Mouse (Mus musculus): ENCODE measurements around the gene B3galt1.

Gene B3galt1

GRCm38 (mm10) chr2:68040752-68041151 is 475.1 kb downstream of the B3galt1 start:
- no peak for DNase-seq (ENCODE audit: extremely low spot score, low spot score)

DNA sequence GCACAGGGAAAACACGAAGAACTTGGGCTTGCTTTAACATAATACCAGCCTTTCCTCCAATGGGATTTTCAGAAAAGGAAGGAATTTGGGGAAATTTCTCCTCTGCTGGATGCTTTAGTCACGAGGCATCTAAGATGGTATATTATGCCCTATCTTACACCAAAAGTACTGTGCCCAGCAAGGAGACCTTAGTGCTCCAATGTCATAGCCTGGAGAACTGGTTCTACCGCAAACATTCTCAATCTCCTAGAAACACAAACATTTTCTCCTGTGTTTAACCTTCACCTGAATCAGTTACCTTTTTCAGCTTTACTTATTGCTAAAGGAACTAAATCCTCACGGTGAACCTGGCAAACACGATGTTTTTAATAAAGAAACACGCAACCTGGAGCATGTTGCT is 486.8 kb downstream of the B3galt1 start:
- DNase-seq (ENCODE audit: extremely low spot score, low spot score): no peak

GRCm38 (mm10) chr2:68053243-68053642 is 487.6 kb downstream of the B3galt1 start:
- DNase-seq (ENCODE audit: extremely low spot score, low spot score): no peak

- DNase-seq (ENCODE audit: extremely low spot score, low spot score): no peak
Observed at GRCm38 (mm10) chr2:68061341-68061740, 495.7 kb downstream of the B3galt1 start.

- no peak for DNase-seq (ENCODE audit: extremely low spot score, low spot score)
Observed at GRCm38 (mm10) chr2:68079426-68080360, 514.0 kb downstream of the B3galt1 start.

DNA sequence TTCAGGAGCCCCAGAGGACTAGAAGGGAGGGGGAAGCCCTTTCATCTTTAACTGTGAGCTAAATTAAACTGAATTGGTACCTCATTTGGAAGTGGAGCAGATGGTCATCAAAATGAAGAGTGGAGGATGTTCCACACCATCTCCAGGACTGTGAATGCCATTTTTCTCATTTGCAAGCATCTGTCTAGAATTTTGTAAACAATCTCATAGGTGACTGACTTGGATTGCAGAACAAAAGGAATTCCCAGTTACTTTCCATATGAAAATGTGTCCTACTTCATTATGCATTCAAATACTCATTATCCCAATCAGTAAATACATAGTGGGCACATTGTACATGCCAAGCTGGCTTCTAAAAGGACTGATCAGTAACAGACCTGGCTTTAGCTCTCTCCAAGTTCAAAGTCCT is 515.2 kb downstream of the B3galt1 start:
- no peak for DNase-seq (ENCODE audit: extremely low spot score, low spot score)

DNA sequence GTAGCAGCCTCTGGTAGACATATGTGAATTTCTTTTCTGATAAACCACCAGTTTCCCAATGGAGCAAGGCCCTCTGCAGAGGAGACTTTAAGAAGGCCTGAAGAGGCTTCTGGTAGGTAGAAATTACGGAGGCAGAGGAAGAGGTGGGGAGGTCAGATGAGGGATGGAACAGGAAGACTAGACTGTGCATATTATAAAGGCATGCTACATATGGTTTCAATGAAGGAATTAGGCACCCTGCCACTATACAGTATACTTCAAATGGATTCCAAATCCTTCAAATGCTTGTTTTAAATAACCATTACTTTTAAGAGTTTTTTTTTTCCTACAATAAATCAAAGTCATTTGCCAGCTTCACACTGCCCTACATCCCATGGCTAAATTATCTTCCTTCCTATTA is 518.8 kb downstream of the B3galt1 start:
- no peak for DNase-seq (ENCODE audit: extremely low spot score, low spot score)

- no peak for DNase-seq (ENCODE audit: extremely low spot score, low spot score)
Observed at GRCm38 (mm10) chr2:68086101-68086500, 520.4 kb downstream of the B3galt1 start.

DNA sequence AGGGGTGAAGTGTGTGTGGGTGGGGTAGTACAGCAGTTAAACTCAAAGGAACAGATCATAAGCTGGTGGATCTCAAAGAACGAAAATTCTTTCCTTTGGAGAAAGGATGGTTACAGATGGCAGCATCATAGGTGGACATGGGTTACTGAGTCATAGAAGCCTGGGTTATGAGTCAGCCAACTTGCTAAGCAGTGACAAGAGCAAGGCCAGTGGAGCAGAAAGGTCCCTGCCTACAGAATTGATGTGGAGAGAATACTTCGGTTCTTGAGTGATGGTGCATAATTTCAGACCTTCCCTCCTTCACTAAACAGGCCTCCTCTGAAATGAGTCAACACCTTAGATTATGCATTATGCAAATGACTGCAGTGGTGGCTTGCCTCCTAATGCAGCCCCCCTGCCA is 525.9 kb downstream of the B3galt1 start:
- DNase-seq (ENCODE audit: extremely low spot score, low spot score): no peak

- no peak for DNase-seq (ENCODE audit: extremely low spot score, low spot score)
Observed at GRCm38 (mm10) chr2:68104641-68105040, 539.0 kb downstream of the B3galt1 start.

DNA sequence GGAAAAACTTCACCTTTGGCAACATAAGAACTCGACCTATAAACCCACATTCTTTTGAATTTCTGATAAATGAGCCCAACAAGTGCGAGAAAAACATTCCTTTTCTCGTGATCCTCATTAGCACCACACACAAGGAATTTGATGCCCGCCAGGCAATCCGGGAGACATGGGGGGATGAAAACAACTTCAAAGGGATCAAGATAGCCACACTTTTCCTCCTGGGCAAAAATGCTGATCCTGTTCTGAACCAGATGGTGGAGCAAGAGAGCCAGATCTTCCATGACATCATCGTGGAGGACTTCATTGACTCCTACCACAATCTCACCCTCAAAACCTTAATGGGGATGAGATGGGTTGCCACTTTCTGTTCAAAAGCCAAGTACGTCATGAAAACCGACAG is 552.4 kb downstream of the B3galt1 start:
- DNase-seq (ENCODE audit: extremely low spot score, low spot score): no peak

DNA sequence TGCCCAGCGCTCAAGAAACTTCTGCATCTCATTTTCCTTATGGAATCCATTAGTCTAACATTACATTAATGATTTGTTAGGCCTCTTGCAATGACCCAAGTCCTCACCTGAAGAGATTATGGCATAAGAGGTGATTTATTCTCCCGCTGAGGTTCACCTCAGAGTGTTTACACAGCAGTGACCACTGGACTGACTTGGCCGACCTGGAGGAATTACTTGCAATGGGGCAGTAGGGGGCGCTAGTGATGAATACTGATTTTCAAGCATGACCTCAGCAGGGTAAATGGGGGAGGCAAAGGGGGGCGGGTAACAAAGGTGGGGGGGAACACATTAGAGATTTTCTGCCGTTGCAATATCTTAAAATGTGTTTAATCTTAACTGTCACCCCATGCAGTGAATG is 559.1 kb downstream of the B3galt1 start:
- peak; percentile 46 for DNase-seq (ENCODE audit: extremely low spot score, low spot score)

DNA sequence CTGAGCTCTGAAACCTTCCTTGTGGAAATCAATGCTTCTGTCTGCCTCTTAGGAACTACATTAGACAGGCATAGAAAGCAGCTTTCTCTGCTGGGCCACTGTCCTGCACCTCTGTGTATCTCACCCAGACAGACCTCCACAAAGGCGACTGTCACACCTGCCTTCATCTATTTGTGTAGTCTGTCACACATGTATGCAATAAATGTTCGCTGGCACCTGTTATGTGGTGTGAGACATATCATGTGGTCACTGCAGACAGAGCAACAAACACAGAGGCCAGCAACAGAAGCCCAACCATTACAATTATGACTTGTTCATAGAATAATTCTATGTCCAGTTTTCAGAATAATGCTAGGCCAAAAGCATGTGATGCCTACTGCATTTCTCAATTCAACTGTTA is 575.4 kb downstream of the B3galt1 start:
- DNase-seq (ENCODE audit: extremely low spot score, low spot score): no peak

- no peak for DNase-seq (ENCODE audit: extremely low spot score, low spot score)
Observed at GRCm38 (mm10) chr2:68143292-68143691, 577.6 kb downstream of the B3galt1 start.

GRCm38 (mm10) chr2:68159751-68160150 is 594.1 kb downstream of the B3galt1 start:
- no peak for DNase-seq (ENCODE audit: extremely low spot score, low spot score)

GRCm38 (mm10) chr2:68160566-68160965 is 594.9 kb downstream of the B3galt1 start:
- no peak for DNase-seq (ENCODE audit: extremely low spot score, low spot score)

- DNase-seq (ENCODE audit: extremely low spot score, low spot score): no peak
Observed at GRCm38 (mm10) chr2:68162012-68162411, 596.3 kb downstream of the B3galt1 start.

- DNase-seq (ENCODE audit: extremely low spot score, low spot score): no peak
Observed at GRCm38 (mm10) chr2:68171306-68171705, 605.6 kb downstream of the B3galt1 start.
